9 mouse cellular contexts compared by ENCODE assay signal in genomic region chr3:21086426-21086825, GRCm38 (mm10).
"Had no signal": no experiment of that assay in that cellular context is flagged by ENCODE, and none has a peak within 500 bp of the region (broad histone marks: within the 10 kb centered on the region; RNA-seq: fewer than 3 reads in every experiment).

No protein-coding gene starts in this region.

- ATAC-seq: midbrain, embryonic 13.5 days; midbrain, embryonic 15.5 days had no signal

- DNase-seq: lung, adult 18-20 months; lung, embryonic 14.5 days; lung, postnatal 10 days; right cerebral cortex, postnatal 25 days; thymus, adult 18-20 months; thymus, postnatal 14 days; thymus, postnatal 36 days had no signal
